Mouse (Mus musculus) liver, embryonic 14.5 days (tissue): ENCODE measurements around the gene Tut1.

Source experiments
- CTCF ChIP-seq: IDR thresholded peaks from 2 replicates; pipeline ENCODE4 v1.5.1; 2016; ENCODE audit warnings: antibody characterized with exemption, low read depth, control low read depth
- EP300 ChIP-seq: IDR thresholded peaks from 2 replicates; pipeline ENCODE4 v1.6.1; 2016; ENCODE audit warnings: antibody characterized with exemption, low read depth

DNA sequence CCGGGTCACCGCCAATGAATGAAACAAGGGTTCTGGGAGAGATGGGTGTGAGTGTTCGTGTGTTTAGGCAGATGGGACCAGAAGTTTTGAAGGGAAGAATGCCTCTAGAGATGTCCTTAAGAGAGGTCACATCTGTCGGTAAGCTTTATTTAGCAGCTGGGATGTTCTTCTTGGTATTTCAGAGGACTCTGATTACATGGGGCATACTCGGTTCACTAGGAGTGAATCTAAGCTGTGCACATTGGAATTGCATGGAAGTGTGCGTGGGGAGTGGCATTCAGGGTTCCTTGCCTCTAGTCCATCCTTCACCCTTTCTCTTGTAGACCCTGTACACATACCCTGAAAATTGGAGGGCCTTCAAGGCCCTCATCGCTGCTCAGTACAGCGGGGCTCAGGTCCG lies 14.2 kb downstream of the Tut1 start:
- TF ChIP-seq EP300 (no peak), CTCF (no peak)
